Mouse (Mus musculus): ENCODE measurements around the gene Sh3kbp1. TPM values are rescaled to one million over a fixed set of nuclear protein-coding genes. Genes with fewer than 3 reads are reported as not detected.

Sh3kbp1 gene
- polyA plus RNA-seq, 1 experiment = 32.2 TPM

- TF ChIP-seq CTCF (IDR thresholded peaks at IDR 0.05; ENCODE audit: control insufficient read depth, insufficient read depth, low read length) (no peak), POLR2A (IDR thresholded peaks at IDR 0.05; ENCODE audit: borderline replicate concordance, control insufficient read depth, low read depth, low read length) (no peak)
- 77% methylated on average over 3 of the region's 3 CpGs for WGBS
- no peak overlapping the region for H3K4me3 ChIP-seq (replicated peaks; ENCODE audit: control insufficient read depth, low read depth, low read length)
- H3K4me1 ChIP-seq (ENCODE audit: control insufficient read depth, insufficient read depth, low read length) = no peaks in the 10 kb centered on the region
- no peak overlapping the region for H3K27ac ChIP-seq (ENCODE audit: control insufficient read depth, insufficient read depth, low read depth, low read length, poor library complexity)
These were observed 301.8 kb downstream of the Sh3kbp1 start for GRCm38 (mm10) chrX:159928834-159929233.

GRCm38 (mm10) chrX:159932027-159932426, 305.0 kb downstream of the Sh3kbp1 start:
- 82% methylated on average over 1 of the region's 1 CpGs for WGBS
- TF ChIP-seq POLR2A (IDR thresholded peaks at IDR 0.05; ENCODE audit: borderline replicate concordance, control insufficient read depth, low read depth, low read length) = no peak
- TF ChIP-seq CTCF (IDR thresholded peaks at IDR 0.05; ENCODE audit: control insufficient read depth, insufficient read depth, low read length) = no peak
- Histone ChIP-seq H3K27ac (ENCODE audit: control insufficient read depth, insufficient read depth, low read depth, low read length, poor library complexity) (no peak overlapping the region), H3K4me1 (ENCODE audit: control insufficient read depth, insufficient read depth, low read length) (no peaks in the 10 kb centered on the region), H3K4me3 (replicated peaks; ENCODE audit: control insufficient read depth, low read depth, low read length) (no peak overlapping the region)

DNA sequence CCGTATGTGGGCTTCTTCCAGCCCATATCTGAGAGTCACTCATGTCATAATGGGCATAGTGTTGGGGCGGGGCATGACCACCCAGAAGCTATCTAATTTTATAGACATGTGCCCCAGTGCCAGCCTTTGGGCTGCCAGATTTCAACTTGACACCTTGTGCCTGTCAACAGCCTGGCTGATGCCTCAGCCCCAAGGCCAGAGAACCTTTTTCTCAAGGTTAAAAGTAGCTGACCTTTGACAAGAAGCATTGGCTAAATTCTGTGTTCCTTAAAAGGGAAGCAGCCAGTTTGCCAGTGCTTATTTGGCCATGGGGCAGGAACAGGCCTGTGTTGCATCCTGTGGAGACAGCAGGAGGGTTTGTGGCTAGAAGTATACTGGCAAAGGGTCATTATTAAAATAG, 315.5 kb downstream of the Sh3kbp1 start:
- Histone ChIP-seq H3K4me3 (replicated peaks; ENCODE audit: control insufficient read depth, low read depth, low read length) (no peak overlapping the region), H3K4me1 (ENCODE audit: control insufficient read depth, insufficient read depth, low read length) (no peaks in the 10 kb centered on the region), H3K27ac (ENCODE audit: control insufficient read depth, insufficient read depth, low read depth, low read length, poor library complexity) (no peak overlapping the region)
- TF ChIP-seq POLR2A (IDR thresholded peaks at IDR 0.05; ENCODE audit: borderline replicate concordance, control insufficient read depth, low read depth, low read length) (no peak), CTCF (IDR thresholded peaks at IDR 0.05; ENCODE audit: control insufficient read depth, insufficient read depth, low read length) (no peak)
- WGBS = 72% methylated on average over 2 of the region's 2 CpGs

DNA sequence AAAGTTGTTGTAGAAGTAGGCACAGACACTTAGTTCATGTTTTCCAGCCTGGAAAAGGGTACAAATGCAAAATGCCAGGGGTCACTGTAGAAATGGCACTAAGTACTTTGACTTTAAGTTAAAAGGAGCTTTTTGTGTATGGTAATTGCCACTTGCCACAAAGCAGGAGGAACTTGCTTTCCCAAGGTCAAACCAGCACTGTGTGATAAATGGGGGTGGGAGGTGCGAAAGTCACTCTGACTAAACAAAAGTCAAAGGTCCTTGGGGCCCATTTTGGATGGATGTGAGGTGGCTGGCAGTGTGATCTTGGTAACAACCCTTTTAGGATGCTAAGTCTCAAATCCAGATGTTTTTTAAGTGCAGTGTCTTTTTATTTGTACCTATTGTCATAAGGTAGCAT, 316.5 kb downstream of the Sh3kbp1 start:
- no peak for TF ChIP-seq POLR2A (IDR thresholded peaks at IDR 0.05; ENCODE audit: borderline replicate concordance, control insufficient read depth, low read depth, low read length)
- no peak for TF ChIP-seq CTCF (IDR thresholded peaks at IDR 0.05; ENCODE audit: control insufficient read depth, insufficient read depth, low read length)
- 89% methylated on average over 1 of the region's 1 CpGs for WGBS

DNA sequence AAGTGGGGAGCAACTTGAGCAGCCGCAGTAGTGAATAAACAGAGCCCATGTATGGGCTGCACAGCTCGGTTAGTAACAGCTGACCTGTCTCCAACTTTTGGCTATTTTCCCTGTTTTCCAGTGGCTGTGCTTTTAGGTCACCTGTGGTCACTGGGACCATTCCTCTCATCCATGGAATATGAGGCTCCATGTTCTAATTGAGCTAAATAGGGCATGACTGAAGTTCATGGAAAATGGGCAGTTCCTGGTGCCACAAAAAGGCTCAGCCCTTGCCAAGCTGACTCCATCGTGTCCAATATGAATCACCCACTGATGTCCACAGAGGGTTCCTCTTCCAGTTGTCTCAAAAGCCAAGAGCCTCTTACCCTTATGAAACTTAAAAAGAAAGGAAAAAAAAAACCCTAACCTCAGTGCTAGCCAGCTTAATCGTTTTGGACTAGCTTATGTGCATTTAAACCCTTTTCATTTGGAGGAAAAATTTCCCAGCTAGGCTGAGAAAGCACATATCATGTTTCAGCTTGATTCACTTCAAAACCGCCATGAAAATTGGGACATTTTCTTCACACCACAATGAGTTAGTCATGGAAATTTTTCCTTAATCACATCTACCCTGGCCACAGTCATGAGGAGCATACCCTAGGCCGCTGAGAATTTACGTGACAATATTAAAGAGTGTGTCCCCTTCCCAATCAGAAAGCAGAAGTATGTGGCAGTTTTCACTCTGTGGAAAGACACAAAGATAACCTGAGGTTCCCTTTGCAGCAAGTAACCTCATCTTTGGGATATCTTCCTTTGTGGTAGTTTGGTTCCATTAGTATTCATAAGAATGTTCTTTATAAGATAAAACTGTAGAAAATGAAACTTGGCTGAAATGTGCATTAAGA, 326.7 kb downstream of the Sh3kbp1 start:
- TF ChIP-seq POLR2A (IDR thresholded peaks at IDR 0.05; ENCODE audit: borderline replicate concordance, control insufficient read depth, low read depth, low read length) (no peak), CTCF (IDR thresholded peaks at IDR 0.05; ENCODE audit: control insufficient read depth, insufficient read depth, low read length) (no peak)
- no peak overlapping the region for H3K4me3 ChIP-seq (replicated peaks; ENCODE audit: control insufficient read depth, low read depth, low read length)
- WGBS = 67% methylated on average over 7 of the region's 7 CpGs

More for the DNA sequence above, 316.5 kb downstream of the Sh3kbp1 start:
- Histone ChIP-seq H3K4me1 (ENCODE audit: control insufficient read depth, insufficient read depth, low read length) (no peaks in the 10 kb centered on the region), H3K27ac (ENCODE audit: control insufficient read depth, insufficient read depth, low read depth, low read length, poor library complexity) (no peak overlapping the region), H3K4me3 (replicated peaks; ENCODE audit: control insufficient read depth, low read depth, low read length) (no peak overlapping the region)

GRCm38 (mm10) chrX:159954430-159954779, 327.3 kb downstream of the Sh3kbp1 start:
- WGBS = 79% methylated on average over 4 of the region's 4 CpGs
- no peak overlapping the region for H3K4me3 ChIP-seq (replicated peaks; ENCODE audit: control insufficient read depth, low read depth, low read length)
- H3K27ac ChIP-seq (ENCODE audit: control insufficient read depth, insufficient read depth, low read depth, low read length, poor library complexity) = no peak overlapping the region
- no peak for TF ChIP-seq POLR2A (IDR thresholded peaks at IDR 0.05; ENCODE audit: borderline replicate concordance, control insufficient read depth, low read depth, low read length)
- no peak for TF ChIP-seq CTCF (IDR thresholded peaks at IDR 0.05; ENCODE audit: control insufficient read depth, insufficient read depth, low read length)
- no peaks in the 10 kb centered on the region for H3K4me1 ChIP-seq (ENCODE audit: control insufficient read depth, insufficient read depth, low read length)

More for the DNA sequence above, 326.7 kb downstream of the Sh3kbp1 start:
- H3K4me1 ChIP-seq (ENCODE audit: control insufficient read depth, insufficient read depth, low read length) = no peaks in the 10 kb centered on the region
- H3K27ac ChIP-seq (ENCODE audit: control insufficient read depth, insufficient read depth, low read depth, low read length, poor library complexity) = no peak overlapping the region

GRCm38 (mm10) chrX:159955433-159955832, 328.4 kb downstream of the Sh3kbp1 start:
- no peak overlapping the region for H3K4me3 ChIP-seq (replicated peaks; ENCODE audit: control insufficient read depth, low read depth, low read length)
- no peaks in the 10 kb centered on the region for H3K4me1 ChIP-seq (ENCODE audit: control insufficient read depth, insufficient read depth, low read length)
- TF ChIP-seq CTCF (IDR thresholded peaks at IDR 0.05; ENCODE audit: control insufficient read depth, insufficient read depth, low read length) (no peak), POLR2A (IDR thresholded peaks at IDR 0.05; ENCODE audit: borderline replicate concordance, control insufficient read depth, low read depth, low read length) (no peak)
- WGBS = 85% methylated on average over 6 of the region's 6 CpGs
- no peak overlapping the region for H3K27ac ChIP-seq (ENCODE audit: control insufficient read depth, insufficient read depth, low read depth, low read length, poor library complexity)

- no peaks in the 10 kb centered on the region for H3K4me1 ChIP-seq (ENCODE audit: control insufficient read depth, insufficient read depth, low read length)
- TF ChIP-seq POLR2A (IDR thresholded peaks at IDR 0.05; ENCODE audit: borderline replicate concordance, control insufficient read depth, low read depth, low read length) (no peak), CTCF (IDR thresholded peaks at IDR 0.05; ENCODE audit: control insufficient read depth, insufficient read depth, low read length) (no peak)
- no peak overlapping the region for H3K4me3 ChIP-seq (replicated peaks; ENCODE audit: control insufficient read depth, low read depth, low read length)
- 86% methylated on average over 2 of the region's 2 CpGs for WGBS
- H3K27ac ChIP-seq (ENCODE audit: control insufficient read depth, insufficient read depth, low read depth, low read length, poor library complexity) = no peak overlapping the region
These were observed 334.3 kb downstream of the Sh3kbp1 start for GRCm38 (mm10) chrX:159961385-159961784.

All from bone marrow, adult 2 months (tissue).